Mouse (Mus musculus) heart, postnatal 0 days (tissue): Measurements from ENCODE around the gene Farp1.

Experiments used
- CTCF ChIP-seq: IDR thresholded peaks from 2 replicates; pipeline ENCODE4 v1.5.1; 2016; ENCODE audit warnings: antibody characterized with exemption, control low read depth, low read depth
- EP300 ChIP-seq: IDR thresholded peaks from 2 replicates; pipeline ENCODE4 v1.6.1; 2016; ENCODE audit warnings: antibody characterized with exemption, low read depth

DNA sequence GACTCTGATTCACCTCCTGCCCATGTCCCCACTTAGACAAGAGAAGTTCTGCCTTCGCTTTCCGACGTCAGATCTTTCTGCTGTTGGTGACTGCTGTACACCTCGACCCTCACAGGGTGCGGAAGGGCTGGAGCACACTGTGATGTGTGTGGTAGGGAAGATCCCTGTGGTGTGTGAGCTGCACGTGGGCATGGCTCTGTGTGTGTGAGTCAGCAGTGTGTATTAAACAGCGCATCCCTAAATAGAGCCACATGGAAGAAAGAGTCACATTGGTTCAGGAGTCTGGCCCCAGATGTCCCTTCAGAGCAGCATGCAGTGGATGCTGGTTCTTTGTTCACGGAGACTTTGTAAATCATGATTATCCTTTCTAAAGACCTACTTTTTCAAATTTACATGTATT lies 196.2 kb downstream of the Farp1 start:
- TF ChIP-seq EP300, result no peak
- TF ChIP-seq CTCF, result no peak
